Mouse (Mus musculus) cerebellum, postnatal 36 days (tissue): ENCODE data around the gene Dlk2.

Experiments used
- DNase-seq, 2 experiments: peaks; one replicate each; pipeline ENCODE4 v3.0.0; 2021 to 2022; ENCODE audit warnings: mixed read lengths in 2 of 2

Dlk2 gene

GRCm38 (mm10) chr17:46274465-46274864 is 22.8 kb upstream of the Dlk2 start:
- DNase-seq: no peak

GRCm38 (mm10) chr17:46275034-46275433 is 22.2 kb upstream of the Dlk2 start:
- DNase-seq: no peak

- no peak for DNase-seq
Observed at GRCm38 (mm10) chr17:46275506-46275905, 21.7 kb upstream of the Dlk2 start.

GRCm38 (mm10) chr17:46277586-46277985 is 19.6 kb upstream of the Dlk2 start:
- DNase-seq: no peak

GRCm38 (mm10) chr17:46278011-46278765 is 19.0 kb upstream of the Dlk2 start:
- no peak for DNase-seq

GRCm38 (mm10) chr17:46282483-46283123 is 14.6 kb upstream of the Dlk2 start, which contains the start of gene Tjap1:
Tjap1 (minus strand) TSS chr17:46283026.
- DNase-seq: peak; percentile 82 to 92

GRCm38 (mm10) chr17:46283140-46283539 is 14.1 kb upstream of the Dlk2 start:
- DNase-seq: no peak

GRCm38 (mm10) chr17:46283911-46284310 is 13.3 kb upstream of the Dlk2 start:
- DNase-seq: no peak

- no peak for DNase-seq
Observed at GRCm38 (mm10) chr17:46284653-46285052, 12.6 kb upstream of the Dlk2 start.

GRCm38 (mm10) chr17:46285407-46285806 is 11.8 kb upstream of the Dlk2 start:
- no peak for DNase-seq

GRCm38 (mm10) chr17:46287678-46288095 is 9.5 kb upstream of the Dlk2 start:
- no peak for DNase-seq

GRCm38 (mm10) chr17:46296601-46297000 is 620 bp upstream of the Dlk2 start:
- DNase-seq: no peak

- DNase-seq: no peak
Observed at GRCm38 (mm10) chr17:46297028-46297363, 225 bp upstream of the Dlk2 start.

GRCm38 (mm10) chr17:46298220-46298913 is 1.1 kb downstream of the Dlk2 start:
- peak; percentile 83 to 85 for DNase-seq

GRCm38 (mm10) chr17:46301892-46302291 is 4.7 kb downstream of the Dlk2 start:
- DNase-seq: no peak

- no peak for DNase-seq
Observed at GRCm38 (mm10) chr17:46304184-46304583, 7.0 kb downstream of the Dlk2 start.

GRCm38 (mm10) chr17:46306956-46307355 is 9.7 kb downstream of the Dlk2 start:
- no peak for DNase-seq

GRCm38 (mm10) chr17:46309835-46310234 is 12.6 kb downstream of the Dlk2 start:
- DNase-seq: no peak

- DNase-seq: no peak
Observed at GRCm38 (mm10) chr17:46310515-46310914, 13.3 kb downstream of the Dlk2 start.

GRCm38 (mm10) chr17:46313135-46313715 is 16.0 kb downstream of the Dlk2 start:
- DNase-seq: no peak

- no peak for DNase-seq
Observed at GRCm38 (mm10) chr17:46315813-46316212, 18.6 kb downstream of the Dlk2 start.

- DNase-seq: no peak
Observed at GRCm38 (mm10) chr17:46320492-46320891, 23.3 kb downstream of the Dlk2 start.

- no peak for DNase-seq
Observed at GRCm38 (mm10) chr17:46322046-46322823, 25.0 kb downstream of the Dlk2 start.
